Mouse (Mus musculus) embryo, embryonic 11 days (tissue): ENCODE measurements around the gene Ccdc134.

Experiments
- DNase-seq: peaks from one replicate; pipeline ENCODE4 v3.0.0-alpha.2; 2015

Ccdc134 gene

DNA sequence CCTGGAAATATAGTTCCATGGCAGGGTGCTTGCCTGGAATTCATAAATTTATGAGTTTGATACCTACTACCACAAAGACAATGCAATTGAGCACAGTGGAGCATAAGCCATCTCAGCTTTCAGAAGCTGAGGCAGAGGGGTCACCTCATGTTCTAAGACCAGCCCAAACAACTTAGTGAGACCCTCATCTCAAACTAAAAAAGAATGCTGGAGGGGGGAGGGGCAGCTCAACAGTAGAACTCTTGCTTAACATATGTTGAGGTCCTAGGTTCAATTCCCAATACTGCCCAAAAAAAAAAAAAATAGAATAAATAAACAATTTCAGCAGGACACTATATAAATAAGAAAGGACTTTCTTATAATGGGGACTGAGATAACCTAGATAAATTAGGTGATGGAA is 22.3 kb downstream of the Ccdc134 start:
- no peak for DNase-seq

DNA sequence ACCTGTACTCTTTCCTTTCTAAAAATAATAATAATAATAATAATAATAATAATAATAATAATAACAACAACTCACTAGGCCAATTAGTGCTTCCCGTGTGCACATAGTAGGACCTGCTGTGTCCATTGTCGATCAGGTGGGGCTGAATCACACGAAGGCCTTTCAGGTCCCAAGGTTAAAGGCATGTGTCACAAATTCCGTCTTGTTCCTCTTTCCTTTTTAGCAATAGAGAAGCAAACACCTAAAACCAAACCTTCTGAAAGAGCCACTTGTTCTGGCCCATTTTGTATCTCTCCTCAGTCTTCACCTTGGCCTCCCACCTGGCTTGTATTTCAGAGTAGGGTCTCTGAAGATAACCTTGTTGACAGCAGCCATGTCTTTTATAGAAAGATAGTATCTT is 23.5 kb downstream of the Ccdc134 start:
- DNase-seq, result no peak

DNA sequence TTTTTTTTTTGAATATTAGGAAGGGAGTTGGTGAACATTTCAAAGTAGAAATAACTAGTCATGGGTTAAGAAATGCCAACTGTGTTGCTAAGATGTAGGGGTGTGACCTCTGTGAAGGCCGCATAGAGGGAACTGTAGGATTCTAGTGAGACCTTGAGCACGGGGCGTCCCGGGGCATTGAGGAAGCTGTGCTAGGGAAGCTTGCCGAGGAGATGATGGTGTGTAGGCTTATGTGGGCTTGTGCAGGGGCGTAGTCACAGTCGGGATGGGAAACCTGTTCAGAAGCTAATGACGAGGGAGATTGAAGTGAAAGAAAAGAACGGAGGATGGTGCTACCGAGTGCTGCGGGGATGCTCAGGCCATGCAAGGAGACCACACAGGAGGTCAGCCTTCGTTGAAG is 24.3 kb downstream of the Ccdc134 start:
- no peak for DNase-seq

DNA sequence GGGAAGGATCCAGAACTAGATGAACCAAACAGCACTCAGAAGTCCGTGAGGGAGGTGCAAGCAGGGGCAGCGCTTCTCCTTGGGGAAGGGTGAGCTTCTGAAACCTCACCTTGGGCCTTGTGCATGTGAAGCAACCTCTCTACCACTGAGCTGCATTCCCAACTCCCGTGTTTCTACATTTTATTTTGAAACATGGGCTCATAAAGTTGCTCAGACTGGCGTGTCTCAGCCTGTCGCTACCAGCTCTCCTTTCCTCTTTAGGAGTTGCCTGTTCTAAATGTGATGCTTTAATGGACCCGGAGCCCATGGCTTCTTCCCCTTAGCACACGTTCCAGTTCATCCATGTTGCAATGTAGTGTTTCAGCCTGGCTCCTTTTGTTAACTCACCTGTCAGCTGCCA is 24.7 kb downstream of the Ccdc134 start:
- no peak for DNase-seq

DNA sequence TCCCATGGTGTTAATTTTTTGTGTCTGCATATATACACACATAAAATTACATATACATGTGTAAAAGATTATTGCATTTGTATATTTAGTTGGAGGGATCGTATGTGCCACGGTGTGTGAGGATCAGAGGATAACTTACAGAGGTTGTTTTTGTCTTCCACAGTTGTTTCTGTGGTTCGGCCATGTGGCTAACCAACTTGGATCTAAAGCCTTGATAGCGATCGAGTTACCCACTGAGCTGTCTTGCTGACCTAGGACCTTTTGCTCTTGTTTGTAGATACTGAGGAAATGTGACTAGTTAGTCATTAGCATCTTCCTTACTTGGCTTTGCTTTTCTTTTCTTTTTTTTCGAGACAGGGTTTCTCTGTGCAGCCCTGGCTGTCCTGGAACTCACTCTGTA is 28.6 kb downstream of the Ccdc134 start:
- DNase-seq, result no peak

DNA sequence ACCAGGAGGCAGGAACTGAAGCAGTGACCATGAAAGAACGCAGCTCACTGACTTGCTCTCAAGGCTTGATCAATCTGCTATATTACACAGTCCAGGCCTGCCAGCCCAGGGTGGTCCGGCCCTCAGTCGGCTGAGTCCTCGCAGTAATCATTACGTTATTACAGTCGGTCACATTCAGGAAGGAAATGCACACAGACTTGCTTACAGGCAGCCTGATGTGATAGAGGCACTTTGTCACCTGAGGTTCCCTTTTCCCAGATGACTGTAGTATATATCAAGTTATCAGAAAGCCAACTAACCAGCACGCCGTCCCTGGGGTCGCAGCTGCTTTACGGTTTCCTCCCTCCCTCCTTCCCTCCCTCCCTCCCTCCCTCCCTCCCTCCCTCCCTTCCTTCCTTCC is 29.2 kb downstream of the Ccdc134 start:
- DNase-seq, result no peak

DNA sequence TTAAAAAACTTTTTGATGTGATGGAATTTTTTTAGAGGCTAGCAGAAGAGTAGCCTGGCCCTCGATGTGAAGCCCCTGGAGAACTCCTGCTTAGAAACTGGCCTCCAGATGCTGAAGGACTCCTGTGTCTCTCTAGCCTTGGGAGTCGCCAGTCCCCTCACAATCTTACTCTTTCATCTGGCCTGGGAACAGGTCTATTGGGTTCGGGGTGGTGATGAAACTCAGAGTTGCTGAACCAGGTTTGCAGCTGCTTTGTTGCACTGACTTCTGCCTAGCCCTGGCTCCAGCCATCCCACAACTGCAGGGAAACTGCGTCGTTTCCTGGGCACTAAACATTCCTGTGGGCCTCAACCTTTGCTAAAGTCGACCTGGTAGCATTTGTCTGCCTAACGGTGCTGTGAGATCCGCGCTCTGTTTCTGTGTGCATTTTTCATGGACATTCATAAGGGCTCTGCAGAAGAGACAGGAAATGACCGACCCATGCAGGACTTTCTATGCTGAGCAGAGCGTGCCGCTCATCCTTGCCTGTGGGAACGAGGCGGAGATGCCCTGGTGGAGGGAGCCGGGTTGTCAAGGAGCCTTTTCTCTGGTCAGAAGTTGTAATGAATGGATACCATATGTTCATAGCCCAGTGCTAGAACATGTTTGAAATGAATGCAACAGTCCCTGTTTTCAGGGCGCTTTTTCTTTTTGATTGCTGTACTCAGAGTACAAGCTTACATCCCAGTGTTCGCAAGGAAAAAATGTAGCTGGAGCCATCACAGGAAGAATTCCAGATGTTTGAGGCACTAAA is 30.7 kb downstream of the Ccdc134 start:
- DNase-seq, result peak; percentile 41

DNA sequence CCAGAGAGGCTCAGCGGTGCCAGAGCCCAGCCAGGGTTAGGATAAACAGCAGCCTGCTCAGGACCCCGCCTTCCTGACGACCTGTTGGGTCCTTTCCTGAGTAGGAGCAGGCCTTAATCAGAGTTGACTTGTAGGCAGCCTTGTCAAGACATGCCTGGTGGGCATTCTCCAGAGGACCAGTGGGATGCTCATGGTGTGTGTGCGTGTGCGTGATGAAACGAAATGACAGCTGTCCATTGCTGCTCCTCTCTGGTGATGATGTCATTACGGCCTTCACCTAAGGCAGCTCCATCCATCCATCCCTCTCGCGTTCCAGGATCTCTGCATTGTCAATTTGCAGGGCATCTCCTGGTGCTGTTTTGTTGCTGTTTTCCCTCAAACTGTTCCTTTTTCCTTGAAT is 31.7 kb downstream of the Ccdc134 start:
- DNase-seq, result no peak

DNA sequence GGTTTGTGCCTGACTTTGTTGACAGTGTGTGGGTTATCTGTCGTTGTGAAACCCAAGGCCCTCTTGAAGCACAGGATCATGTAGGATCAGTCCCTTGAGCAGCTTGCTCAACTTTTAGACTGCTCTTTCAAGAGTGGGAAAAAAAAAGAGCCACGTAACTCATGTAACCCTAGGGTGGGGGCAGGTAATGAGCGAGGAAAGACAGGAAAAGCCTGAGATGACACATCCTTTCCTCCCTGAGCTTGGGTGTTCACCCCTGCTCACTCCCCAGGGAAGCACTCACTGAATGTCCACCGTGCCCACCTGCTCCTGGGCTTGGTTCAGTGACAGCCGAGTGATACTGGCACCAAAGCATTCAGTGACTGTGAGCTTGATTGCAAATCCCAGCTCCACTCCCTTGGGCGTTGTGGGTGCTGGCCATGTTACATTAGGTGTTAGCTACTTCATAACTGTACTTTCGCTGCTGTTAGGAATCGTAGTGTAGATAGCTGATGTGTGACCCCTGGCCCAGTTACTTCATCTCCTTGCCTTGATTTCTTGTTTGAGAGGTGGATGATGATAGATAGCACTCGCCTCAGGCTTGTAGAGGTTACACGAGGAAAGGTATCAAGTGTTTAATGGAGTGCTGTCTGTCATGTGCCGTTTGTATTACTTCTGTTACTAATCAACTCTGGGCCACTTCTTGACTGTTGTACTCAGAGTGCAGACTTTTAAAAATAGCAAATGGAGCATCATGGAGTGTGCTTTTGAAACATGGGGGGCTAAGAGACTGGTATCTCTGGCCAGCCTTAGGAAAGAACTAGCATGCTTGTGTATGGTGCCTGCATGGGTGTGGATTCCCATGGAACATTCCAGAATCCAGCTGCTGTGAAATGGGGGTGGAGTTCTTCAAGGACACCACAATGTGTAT is 33.3 kb downstream of the Ccdc134 start:
- DNase-seq, result no peak

DNA sequence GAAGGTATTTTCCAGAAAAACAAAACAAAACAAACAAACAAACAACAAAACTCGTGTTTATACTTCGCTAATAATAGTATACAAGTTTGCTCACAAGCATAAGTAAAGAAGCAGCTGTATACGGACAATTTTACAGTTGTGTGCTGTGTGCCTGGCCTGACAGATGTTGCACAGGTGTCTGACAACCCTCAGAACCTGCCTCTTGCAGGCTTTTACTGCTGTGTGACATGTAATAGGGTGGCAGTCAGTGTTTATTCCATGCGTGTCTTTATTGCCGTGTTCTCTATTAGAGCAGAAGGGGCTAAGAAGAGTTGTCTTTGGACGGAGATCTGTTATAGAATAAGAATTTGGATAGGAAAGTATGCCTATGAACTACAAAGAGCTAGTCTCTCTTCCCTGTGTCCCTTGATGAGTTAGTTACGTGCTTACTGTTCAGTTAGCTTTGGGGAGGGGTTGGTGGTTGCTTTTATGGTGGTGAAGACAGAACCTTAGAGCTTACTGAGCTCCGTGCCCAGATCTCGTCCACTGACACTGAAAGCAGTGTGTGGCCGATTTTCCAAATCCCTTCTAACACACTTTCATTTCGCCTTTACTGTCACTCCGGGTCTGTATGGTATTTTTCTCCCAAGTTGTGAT is 34.4 kb downstream of the Ccdc134 start:
- no peak for DNase-seq

DNA sequence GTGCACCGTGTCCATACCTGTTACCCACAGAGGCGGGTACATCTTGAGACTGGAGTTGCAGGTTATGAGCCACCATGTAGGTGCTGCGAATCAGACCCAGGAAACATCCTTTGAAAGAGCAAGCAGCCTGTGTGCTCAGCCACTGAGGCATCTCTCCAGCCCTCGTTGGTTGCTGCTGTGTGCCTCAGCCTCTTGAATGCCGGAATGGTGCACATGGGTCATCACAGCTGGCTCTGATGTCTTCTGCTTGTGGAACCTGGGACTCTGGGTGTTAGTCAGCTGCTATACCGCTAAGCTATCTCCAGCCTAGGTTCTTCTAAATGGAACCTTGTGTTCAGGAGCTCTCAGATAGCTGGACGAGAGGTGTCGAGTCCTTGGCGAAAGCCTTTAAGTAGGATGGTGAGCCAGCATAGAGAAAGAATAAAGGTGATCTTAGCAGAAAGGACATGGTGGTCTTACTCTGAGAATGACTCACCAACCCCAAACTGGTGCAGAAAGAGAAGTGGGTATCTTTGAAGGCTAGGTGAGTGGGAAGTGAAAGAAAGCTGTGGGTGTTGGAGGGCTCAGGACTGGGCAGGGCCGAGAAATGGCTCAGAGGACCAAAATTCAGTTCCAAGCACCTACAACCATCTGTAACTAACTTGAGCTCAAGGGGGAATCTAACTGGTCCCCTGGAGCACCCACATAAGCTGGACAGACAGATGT is 35.8 kb downstream of the Ccdc134 start:
- DNase-seq, result no peak

DNA sequence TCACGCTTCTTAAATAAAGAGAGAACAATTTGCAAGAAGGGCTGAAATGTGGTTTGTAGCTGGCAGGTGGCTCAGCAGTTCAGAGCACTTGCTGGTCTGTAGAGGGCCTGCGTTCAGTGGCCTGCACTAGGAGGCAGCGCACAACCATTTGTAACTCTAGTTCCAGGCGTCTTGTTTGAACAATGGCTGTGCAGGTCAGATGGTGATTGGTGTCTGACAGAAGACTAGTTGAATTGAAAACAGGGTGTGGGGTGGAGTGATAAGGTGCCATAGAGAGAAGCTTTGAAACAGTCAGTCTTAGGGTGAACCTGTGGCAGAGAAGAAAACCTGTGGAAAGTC is 36.3 kb downstream of the Ccdc134 start:
- no peak for DNase-seq

DNA sequence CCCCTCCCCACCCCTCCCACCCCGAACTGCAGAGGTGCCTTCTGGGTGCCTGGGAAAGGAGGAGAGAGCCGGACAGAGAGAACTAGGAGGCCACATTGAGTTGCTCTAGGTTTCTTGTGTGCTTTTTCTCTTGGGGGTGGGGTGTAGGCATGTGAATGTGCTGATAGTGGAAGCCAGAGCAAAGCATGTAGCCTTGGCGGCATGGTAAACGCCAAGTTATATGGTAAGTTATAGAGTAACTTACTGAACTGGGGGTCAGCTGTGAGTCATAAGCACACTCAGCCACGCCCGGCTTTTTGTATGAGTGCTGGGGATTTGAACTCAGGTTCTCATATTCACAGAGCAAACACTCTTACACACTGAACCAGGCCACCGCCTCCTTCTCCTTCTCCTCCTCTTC is 36.8 kb downstream of the Ccdc134 start:
- DNase-seq, result no peak

DNA sequence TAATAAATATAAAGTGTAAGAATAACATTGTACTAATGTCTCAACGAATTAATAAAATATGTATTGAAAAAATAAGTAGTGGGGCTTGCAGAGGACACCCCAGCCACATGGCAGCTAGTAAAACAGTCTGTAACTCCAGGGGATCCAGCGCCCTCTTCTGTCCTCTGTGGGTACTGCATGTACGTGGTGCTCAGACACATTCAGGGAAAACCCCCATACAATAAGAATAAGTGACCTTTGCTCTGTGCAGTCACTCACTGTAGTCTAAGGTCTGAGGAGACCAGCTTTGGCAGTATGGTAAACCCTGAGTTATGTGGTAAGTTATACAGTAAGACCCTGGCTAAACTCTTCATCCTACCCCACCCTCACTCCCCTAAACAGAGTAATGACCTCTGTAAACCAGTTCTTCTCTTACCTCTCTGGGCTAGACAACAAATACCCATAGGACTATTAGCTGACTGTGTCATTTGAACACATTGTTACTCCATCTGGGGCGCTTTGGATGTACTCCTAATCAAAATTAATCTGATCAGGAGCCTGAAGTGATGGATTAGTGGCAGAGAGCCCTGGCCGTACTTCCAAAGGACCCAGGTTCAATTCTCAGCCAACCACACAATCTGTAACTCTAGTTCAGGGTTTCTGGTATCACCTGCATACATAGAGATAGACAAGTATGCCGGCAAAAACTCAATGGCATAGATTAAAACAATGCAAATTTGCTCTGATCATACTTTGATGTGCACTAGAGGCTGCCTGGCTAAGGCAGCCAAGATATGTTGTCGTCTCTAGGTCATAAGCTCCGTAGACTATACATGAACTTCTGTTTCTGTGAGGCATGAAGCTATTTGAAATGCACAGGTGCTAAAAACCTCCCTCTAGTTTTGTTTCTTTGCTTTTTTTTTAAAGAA is 37.9 kb downstream of the Ccdc134 start:
- DNase-seq, result peak; percentile 71

DNA sequence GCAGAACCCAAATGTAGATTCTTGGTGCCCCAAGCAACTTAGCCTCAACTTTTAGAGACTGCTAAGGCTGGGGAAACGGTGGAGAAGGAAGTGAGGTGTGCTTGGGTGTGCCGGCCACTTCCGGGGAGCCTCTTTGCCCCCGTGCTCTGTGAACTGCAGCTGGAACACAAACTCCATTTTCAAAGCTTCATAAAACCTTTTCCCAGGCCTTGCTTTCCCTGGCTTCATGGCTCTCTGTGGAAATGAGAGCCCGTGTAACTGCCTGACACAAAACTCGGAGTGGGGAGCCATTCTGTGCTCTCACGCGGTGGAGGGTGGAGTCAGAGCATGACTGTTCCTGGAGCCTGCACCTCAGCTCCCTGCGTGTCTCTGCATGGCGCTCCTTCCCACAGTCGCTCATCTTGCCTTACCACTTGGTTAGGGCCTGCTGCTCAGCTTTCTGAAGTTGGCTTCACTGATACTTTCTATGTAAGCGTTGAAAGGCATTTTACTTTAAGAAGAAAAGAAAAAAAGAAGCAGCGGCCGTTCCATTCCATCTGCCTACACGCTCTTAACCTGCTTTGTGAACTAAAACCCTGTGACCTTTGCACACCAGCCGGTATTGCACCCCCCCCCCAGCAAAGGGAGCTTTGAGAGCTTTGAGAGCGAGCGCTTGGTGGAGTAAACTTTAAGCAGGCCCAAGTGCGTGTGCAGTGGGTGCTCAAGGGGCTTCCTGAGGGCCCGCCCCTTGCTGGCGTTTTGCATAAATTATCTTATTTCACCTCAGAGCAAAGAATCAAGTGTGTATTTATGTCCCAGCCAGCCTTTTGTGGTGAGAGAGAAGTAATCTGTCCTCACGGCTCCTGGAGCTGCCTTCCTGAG is 38.7 kb downstream of the Ccdc134 start:
- peak; percentile 27 for DNase-seq

DNA sequence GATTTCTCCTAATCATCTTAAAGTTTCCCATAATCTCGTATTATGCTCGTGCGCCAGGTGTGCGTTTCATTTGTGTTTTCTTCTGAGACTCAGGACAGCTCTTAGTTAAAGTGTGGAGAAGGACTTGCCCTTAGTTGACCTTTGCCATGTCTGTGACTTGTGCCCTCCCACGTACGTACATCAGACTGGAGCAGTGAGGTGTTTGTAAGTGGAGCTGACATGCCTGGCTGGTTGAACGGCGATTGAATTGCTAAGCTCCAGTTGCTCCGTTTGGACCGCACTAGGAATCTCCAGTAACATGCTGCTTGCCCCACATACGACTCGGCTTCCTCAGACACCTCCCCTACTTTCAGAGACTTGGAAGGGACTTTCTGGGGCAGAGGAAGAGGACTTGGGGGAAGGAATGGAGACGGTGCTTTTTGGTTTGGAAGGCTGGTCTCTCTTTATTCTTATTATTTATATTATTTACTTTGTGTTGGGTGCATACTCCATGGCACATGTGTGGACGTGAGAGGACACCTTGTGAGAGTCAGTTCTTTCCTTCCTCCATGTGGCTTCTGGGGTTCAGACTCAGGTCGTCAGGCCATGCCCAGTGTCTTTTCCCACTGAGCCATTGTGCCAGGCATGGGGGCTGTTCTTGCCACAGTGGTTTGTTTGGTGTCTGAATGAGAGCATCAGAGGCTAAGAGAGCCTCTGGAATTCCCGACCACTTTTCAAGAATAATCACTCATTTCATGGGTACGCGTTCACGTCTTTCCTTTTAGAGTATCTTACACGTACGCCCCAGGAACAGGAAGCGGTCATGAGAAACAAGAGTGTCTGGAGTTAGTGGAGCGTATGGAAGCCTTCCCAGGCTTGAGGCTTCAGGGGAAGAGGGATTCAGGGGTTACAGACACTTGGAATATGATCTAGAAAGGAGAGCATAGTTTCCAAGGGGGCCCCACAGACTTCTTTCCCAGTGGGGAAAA is 39.8 kb downstream of the Ccdc134 start:
- DNase-seq, result peak; percentile 30

DNA sequence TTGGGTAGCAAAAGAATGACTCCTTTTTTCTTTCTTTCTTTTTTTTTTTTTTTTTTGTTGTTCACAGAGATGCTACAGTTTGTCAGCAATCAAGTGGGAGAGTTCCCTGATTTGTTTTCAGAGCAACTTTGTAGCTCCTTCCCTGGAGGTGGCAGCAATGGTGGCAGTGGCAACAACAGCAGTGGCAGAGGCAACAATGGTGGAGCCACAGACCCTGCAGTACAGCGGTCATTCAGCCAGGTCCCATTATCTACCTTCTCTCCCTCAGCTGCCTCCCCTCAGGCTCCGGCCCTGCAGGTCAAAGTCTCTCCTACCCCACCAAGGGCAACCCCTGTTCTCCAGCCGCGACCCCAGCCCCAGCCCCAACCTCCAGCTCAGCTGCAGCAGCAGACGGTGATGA is 41.9 kb downstream of the Ccdc134 start:
- no peak for DNase-seq

DNA sequence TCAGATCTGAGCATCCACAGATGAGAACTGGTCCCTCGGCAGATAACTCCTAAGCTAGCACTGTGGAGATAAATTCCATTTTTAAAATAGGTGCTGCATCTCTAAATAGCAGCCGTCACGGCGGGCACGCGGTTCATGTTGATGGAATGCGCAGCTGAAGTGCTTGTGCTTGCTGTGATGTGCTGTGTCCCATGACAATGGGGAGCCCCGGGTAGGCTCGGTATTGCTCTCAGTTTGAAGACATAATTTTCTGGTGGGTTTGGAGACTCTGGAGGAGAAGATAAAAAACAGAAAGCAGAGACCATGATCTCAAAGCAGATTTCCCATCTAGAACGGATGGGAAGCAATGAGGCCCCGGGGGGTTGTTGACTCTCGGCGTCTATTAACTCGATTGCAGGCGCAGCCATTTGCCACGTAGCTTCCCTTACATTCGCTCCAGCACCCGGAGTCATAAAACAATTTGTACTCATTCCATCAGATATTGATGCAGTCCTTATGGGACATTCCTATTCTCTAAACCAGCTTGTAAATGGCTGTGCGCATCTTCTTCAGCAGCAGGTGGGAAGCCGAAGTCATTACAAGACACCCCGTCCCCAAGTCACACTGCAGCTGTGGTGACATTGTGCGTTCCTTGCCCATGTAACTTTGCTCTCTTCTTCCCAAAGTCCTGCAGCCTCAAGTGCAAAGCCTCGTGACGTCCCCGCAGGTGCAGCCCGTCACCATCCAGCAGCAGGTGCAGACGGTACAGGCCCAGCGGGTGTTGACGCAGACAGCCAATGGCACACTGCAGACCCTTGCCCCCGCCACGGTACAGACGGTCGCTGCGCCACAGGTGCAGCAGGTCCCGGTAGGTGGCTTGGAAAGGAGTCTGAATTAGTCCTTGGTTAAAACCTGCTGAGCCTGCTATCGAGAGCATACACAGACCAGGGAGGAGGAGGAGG is 43.0 kb downstream of the Ccdc134 start:
- no peak for DNase-seq

DNA sequence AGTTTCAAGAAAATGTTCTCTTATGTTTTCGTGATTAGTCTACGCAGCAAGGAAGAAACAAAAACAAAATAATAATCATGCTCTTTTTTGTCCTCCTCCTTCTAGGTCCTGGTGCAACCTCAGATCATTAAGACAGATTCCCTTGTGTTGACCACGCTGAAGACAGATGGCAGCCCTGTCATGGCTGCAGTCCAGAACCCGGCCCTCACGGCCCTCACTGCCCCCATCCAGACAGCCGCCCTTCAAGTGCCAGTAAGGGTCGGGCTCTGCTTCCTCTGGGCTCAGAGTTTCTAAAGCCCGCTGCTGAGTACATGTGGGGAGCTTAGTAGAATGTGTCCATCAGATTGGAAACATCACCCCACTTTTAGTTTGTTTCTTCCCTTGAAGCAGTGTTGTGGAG is 44.9 kb downstream of the Ccdc134 start:
- no peak for DNase-seq
